Mouse (Mus musculus) kidney, adult 8-10 months (tissue): Measurements from ENCODE around the gene Cep57l1.

Experiments used
- DNase-seq, 2 experiments: peaks; one replicate each; pipeline ENCODE4 v3.0.0; 2022

Gene Cep57l1

GRCm38 (mm10) chr10:41670196-41670595 lies 139.5 kb downstream of the Cep57l1 start:
- no peak for DNase-seq
